Mouse (Mus musculus): ENCODE data around the gene Glis3. TPM values are rescaled to one million over a fixed set of nuclear protein-coding genes. Genes with fewer than 3 reads are reported as not detected.

Gene Glis3
- polyA plus RNA-seq, 2 experiments = 0.08 to 0.14 TPM

DNA sequence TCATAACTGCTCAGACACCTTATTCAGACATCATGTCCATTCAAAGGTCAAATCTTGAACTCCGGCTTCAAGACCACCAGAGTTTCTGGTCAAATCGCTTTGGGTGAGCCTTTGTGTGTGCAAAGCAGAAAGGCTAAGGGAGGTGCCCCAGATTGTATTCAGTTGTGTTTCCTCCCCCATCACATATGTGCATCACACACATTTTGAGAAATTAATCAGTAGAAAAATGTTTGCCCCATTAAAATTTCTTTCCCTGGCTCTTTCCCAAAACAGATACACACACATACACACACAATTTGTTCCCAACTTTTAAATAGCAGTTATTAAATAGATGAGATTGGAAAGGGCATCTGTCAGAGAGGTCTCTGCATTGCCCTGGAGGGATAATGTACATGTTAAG lies 442.3 kb downstream of the Glis3 start:
- Histone ChIP-seq H3K4me1 (replicated peaks; ENCODE audit: control insufficient read depth in 2 of 2, insufficient read depth in 2 of 2, low read length in 1 of 2) (no peaks in the 10 kb centered on the region), H3K4me3 (ENCODE audit: insufficient read depth in 1 of 2, low read depth in 2 of 2, low read length in 2 of 2) (no peak overlapping the region), H3K27me3 (ENCODE audit: control insufficient read depth, insufficient read depth, low read length) (no peaks in the 10 kb centered on the region), H3K9me3 (ENCODE audit: control insufficient read depth, low read length) (no peaks in the 10 kb centered on the region), H3K4me2 (ENCODE audit: low read depth) (no peak overlapping the region), H3K9ac (replicated peaks) (no peak overlapping the region), H3K27ac (no peak overlapping the region), H3K36me3 (replicated peaks; ENCODE audit: control insufficient read depth, insufficient read depth, low read depth) (no peaks in the 10 kb centered on the region)
- 76% methylated on average over 2 of the region's 2 CpGs for WGBS (ENCODE audit: insufficient replicate concordance)
- TF ChIP-seq CTCF (IDR thresholded peaks at IDR 0.05; ENCODE audit: low read depth) (no peak), EP300 (IDR thresholded peaks at IDR 0.05; ENCODE audit: low read depth) (no peak)
- ATAC-seq (ENCODE audit: insufficient read depth) = no peak
- DNase-seq (ENCODE audit: low read depth in 3 of 3, low spot score in 3 of 3) = no peak

DNA sequence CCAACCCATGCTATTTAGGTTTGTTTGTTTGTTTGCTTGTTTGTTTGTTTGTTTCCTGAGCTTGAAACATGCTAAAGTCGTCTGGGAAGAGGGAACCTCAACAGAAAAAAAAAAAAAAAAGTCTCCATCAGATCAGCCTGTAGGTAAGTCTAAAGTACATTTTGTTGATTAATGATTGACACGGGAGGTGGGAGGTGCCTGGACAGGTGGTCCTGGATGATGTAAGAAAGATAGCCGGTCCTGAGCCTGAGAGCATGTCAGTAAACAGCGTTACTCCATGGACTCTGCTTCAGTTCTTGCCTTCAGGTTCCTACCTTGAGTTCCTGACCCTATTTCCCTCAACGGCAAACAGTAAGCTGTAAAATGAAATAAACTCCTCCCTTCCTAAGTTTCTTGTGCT lies 444.3 kb downstream of the Glis3 start:
- Histone ChIP-seq H3K4me3 (ENCODE audit: insufficient read depth in 1 of 2, low read depth in 2 of 2, low read length in 2 of 2) (no peak overlapping the region), H3K4me2 (ENCODE audit: low read depth) (no peak overlapping the region), H3K27ac (no peak overlapping the region), H3K9me3 (ENCODE audit: control insufficient read depth, low read length) (no peaks in the 10 kb centered on the region), H3K9ac (replicated peaks) (no peak overlapping the region), H3K27me3 (ENCODE audit: control insufficient read depth, insufficient read depth, low read length) (no peaks in the 10 kb centered on the region), H3K4me1 (replicated peaks; ENCODE audit: control insufficient read depth in 2 of 2, insufficient read depth in 2 of 2, low read length in 1 of 2) (no peaks in the 10 kb centered on the region), H3K36me3 (replicated peaks; ENCODE audit: control insufficient read depth, insufficient read depth, low read depth) (no peaks in the 10 kb centered on the region)
- TF ChIP-seq EP300 (IDR thresholded peaks at IDR 0.05; ENCODE audit: low read depth) = no peak
- TF ChIP-seq CTCF (IDR thresholded peaks at IDR 0.05; ENCODE audit: low read depth) = no peak
- 45% methylated on average over 5 of the region's 5 CpGs for WGBS (ENCODE audit: insufficient replicate concordance)
- DNase-seq (ENCODE audit: low read depth in 3 of 3, low spot score in 3 of 3) = peak in 2 of 3 experiments; percentile 4 to 12
- ATAC-seq (ENCODE audit: insufficient read depth) = no peak

DNA sequence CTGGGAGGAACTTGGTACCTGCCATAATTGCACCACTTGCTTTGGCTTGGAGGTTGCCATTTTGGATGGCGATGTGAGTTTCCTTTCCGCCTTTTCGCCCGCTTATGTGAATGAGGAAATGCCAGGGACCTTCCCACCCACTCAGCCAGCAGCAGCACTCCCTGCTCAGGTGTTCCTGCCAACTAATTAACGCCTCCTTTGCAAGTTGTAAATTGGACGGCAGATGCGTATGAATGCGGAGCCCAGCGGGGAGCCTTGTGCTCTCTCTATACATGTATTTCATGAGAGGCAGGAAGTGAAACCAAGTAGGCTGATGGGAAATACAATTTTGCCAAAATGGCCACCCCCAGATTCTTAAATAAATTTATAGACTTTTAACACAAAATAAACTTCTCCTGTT lies 444.8 kb downstream of the Glis3 start:
- Histone ChIP-seq H3K27me3 (ENCODE audit: control insufficient read depth, insufficient read depth, low read length) (no peaks in the 10 kb centered on the region), H3K9ac (replicated peaks) (no peak overlapping the region), H3K4me3 (ENCODE audit: insufficient read depth in 1 of 2, low read depth in 2 of 2, low read length in 2 of 2) (no peak overlapping the region), H3K4me1 (replicated peaks; ENCODE audit: control insufficient read depth in 2 of 2, insufficient read depth in 2 of 2, low read length in 1 of 2) (no peaks in the 10 kb centered on the region), H3K9me3 (ENCODE audit: control insufficient read depth, low read length) (no peaks in the 10 kb centered on the region), H3K27ac (no peak overlapping the region), H3K36me3 (replicated peaks; ENCODE audit: control insufficient read depth, insufficient read depth, low read depth) (no peaks in the 10 kb centered on the region), H3K4me2 (ENCODE audit: low read depth) (no peak overlapping the region)
- WGBS (ENCODE audit: insufficient replicate concordance) = 71% methylated on average over 9 of the region's 9 CpGs
- DNase-seq (ENCODE audit: low read depth in 3 of 3, low spot score in 3 of 3) = no peak
- ATAC-seq (ENCODE audit: insufficient read depth) = no peak
- TF ChIP-seq CTCF (IDR thresholded peaks at IDR 0.05; ENCODE audit: low read depth) = no peak
- no peak for TF ChIP-seq EP300 (IDR thresholded peaks at IDR 0.05; ENCODE audit: low read depth)

DNA sequence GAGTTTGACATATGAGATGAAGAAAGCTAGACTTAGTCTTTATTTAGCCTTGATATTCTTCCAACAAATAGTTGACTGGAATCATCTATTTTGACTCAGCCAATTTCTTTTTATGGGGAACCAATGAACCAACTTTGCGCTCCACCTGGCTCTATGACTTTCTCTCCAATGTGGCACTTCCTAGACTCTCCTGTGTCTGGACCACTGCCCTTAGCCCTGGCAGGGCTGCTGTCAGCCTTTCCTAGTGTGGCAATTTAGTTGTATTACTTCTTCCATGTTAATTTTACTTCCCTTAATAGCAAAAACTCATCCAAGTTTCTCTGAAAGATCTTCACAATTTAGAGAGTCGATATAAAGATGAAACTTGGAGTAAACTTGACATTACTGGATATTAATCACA lies 445.2 kb downstream of the Glis3 start:
- 82% methylated on average over 2 of the region's 2 CpGs for WGBS (ENCODE audit: insufficient replicate concordance)
- Histone ChIP-seq H3K27me3 (ENCODE audit: control insufficient read depth, insufficient read depth, low read length) (no peaks in the 10 kb centered on the region), H3K9ac (replicated peaks) (no peak overlapping the region), H3K36me3 (replicated peaks; ENCODE audit: control insufficient read depth, insufficient read depth, low read depth) (no peaks in the 10 kb centered on the region), H3K9me3 (ENCODE audit: control insufficient read depth, low read length) (no peaks in the 10 kb centered on the region), H3K4me1 (replicated peaks; ENCODE audit: control insufficient read depth in 2 of 2, insufficient read depth in 2 of 2, low read length in 1 of 2) (no peaks in the 10 kb centered on the region), H3K4me2 (ENCODE audit: low read depth) (no peak overlapping the region), H3K4me3 (ENCODE audit: insufficient read depth in 1 of 2, low read depth in 2 of 2, low read length in 2 of 2) (no peak overlapping the region), H3K27ac (no peak overlapping the region)
- ATAC-seq (ENCODE audit: insufficient read depth) (no peak), DNase-seq (ENCODE audit: low read depth in 3 of 3, low spot score in 3 of 3) (no peak)
- TF ChIP-seq CTCF (IDR thresholded peaks at IDR 0.05; ENCODE audit: low read depth) = no peak
- no peak for TF ChIP-seq EP300 (IDR thresholded peaks at IDR 0.05; ENCODE audit: low read depth)

DNA sequence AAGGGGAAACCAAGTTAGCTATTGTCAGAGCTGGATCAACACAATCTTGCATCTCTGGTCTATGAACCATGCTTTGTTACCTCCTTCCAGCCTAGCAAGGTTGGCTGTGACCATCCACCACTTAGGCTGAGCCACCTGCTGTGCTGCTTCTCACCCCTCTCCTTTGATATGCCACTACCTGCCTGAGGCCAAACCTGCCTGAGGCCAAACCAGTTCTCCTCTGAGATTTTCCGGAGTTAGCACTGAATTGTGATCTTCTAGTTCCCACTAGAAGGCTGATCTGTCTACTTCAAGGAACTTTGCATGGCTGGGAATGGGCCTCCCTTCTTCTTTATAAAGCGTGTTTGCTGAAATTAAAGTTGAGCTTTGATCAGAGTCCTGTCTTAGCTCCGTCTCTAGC lies 448.4 kb downstream of the Glis3 start:
- 32% methylated on average over 3 of the region's 3 CpGs for WGBS (ENCODE audit: insufficient replicate concordance)
- no peak overlapping the region for H3K9ac ChIP-seq (replicated peaks)
- H3K4me2 ChIP-seq (ENCODE audit: low read depth) = no peak overlapping the region
- no peak overlapping the region for H3K4me3 ChIP-seq (ENCODE audit: insufficient read depth in 1 of 2, low read depth in 2 of 2, low read length in 2 of 2)
- H3K27me3 ChIP-seq (ENCODE audit: control insufficient read depth, insufficient read depth, low read length) = no peaks in the 10 kb centered on the region
- TF ChIP-seq EP300 (IDR thresholded peaks at IDR 0.05; ENCODE audit: low read depth) (no peak), CTCF (IDR thresholded peaks at IDR 0.05; ENCODE audit: low read depth) (no peak)
- DNase-seq (ENCODE audit: low read depth in 3 of 3, low spot score in 3 of 3) (no peak), ATAC-seq (ENCODE audit: insufficient read depth) (no peak)
- H3K9me3 ChIP-seq (ENCODE audit: control insufficient read depth, low read length) = no peaks in the 10 kb centered on the region
- H3K27ac ChIP-seq = no peak overlapping the region
- H3K4me1 ChIP-seq (replicated peaks; ENCODE audit: control insufficient read depth in 2 of 2, insufficient read depth in 2 of 2, low read length in 1 of 2) = no peaks in the 10 kb centered on the region
- no peaks in the 10 kb centered on the region for H3K36me3 ChIP-seq (replicated peaks; ENCODE audit: control insufficient read depth, insufficient read depth, low read depth)

All from liver, embryonic 14.5 days (tissue).